Mouse (Mus musculus): ENCODE results near the gene Krtap5-3. TPM values are rescaled to one million over a fixed set of nuclear protein-coding genes. Genes with fewer than 3 reads are reported as not detected.
"Not testable (repeated sequence)": the region's sequence is repeated elsewhere in the genome, so short reads cannot be mapped to it uniquely, and the experiment has no call there.

Krtap5-3 gene
- polyA plus RNA-seq, 1 experiment from 2014 or later: not detected

GRCm38 (mm10) chr7:142181021-142181420, 20.1 kb upstream of the Krtap5-3 start:
- Histone ChIP-seq H3K9ac (replicated peaks; ENCODE audit: low read depth, low read length) (no peak overlapping the region), H3K9me3 (ENCODE audit: control insufficient read depth, low read depth, low read length) (no peaks in the 10 kb centered on the region), H3K27me3 (ENCODE audit: control insufficient read depth, insufficient read depth, low read length) (no peaks in the 10 kb centered on the region), H3K4me3 (ENCODE audit: low read depth, low read length) (no peak overlapping the region), H3K4me2 (replicated peaks; ENCODE audit: low read depth, low read length) (no peak overlapping the region), H3K36me3 (ENCODE audit: control insufficient read depth, insufficient read depth, low read length) (no peaks in the 10 kb centered on the region), H3K4me1 (ENCODE audit: control insufficient read depth, insufficient read depth, low read length) (no peaks in the 10 kb centered on the region), H3K27ac (ENCODE audit: low read length) (no peak overlapping the region)
- 38% methylated on average over 1 of the region's 1 CpGs for WGBS
- no peak for ATAC-seq (ENCODE audit: insufficient number of reproducible peaks, insufficient read depth, low FRiP score, low read depth)

- Histone ChIP-seq H3K27ac (ENCODE audit: low read length) (no peak overlapping the region), H3K9me3 (ENCODE audit: control insufficient read depth, low read depth, low read length) (no peaks in the 10 kb centered on the region), H3K9ac (replicated peaks; ENCODE audit: low read depth, low read length) (no peak overlapping the region), H3K27me3 (ENCODE audit: control insufficient read depth, insufficient read depth, low read length) (no peaks in the 10 kb centered on the region), H3K4me2 (replicated peaks; ENCODE audit: low read depth, low read length) (no peak overlapping the region), H3K36me3 (ENCODE audit: control insufficient read depth, insufficient read depth, low read length) (no peaks in the 10 kb centered on the region), H3K4me1 (ENCODE audit: control insufficient read depth, insufficient read depth, low read length) (no peaks in the 10 kb centered on the region), H3K4me3 (ENCODE audit: low read depth, low read length) (no peak overlapping the region)
- no peak for ATAC-seq (ENCODE audit: insufficient number of reproducible peaks, insufficient read depth, low FRiP score, low read depth)
- WGBS: 73% methylated on average over 2 of the region's 2 CpGs
Measured at GRCm38 (mm10) chr7:142188156-142188555, 13.0 kb upstream of the Krtap5-3 start.

GRCm38 (mm10) chr7:142190289-142190688, 10.9 kb upstream of the Krtap5-3 start, which contains the start of gene Gm10153:
Gene Gm10153, minus strand, starts transcription at chr7:142190389.
- no peak within 1 kb of the TSS for H3K27ac ChIP-seq (ENCODE audit: low read length)
- WGBS: 44% methylated on average over 2 of the region's 2 CpGs
- no peaks in the 10 kb centered on the region for H3K36me3 ChIP-seq (ENCODE audit: control insufficient read depth, insufficient read depth, low read length)
- no peak within 1 kb of the TSS for H3K4me3 ChIP-seq (ENCODE audit: low read depth, low read length)
- H3K4me2 ChIP-seq (replicated peaks; ENCODE audit: low read depth, low read length): no peak within 1 kb of the TSS
- no peak within 1 kb of the TSS for H3K9ac ChIP-seq (replicated peaks; ENCODE audit: low read depth, low read length)
- ATAC-seq (ENCODE audit: insufficient number of reproducible peaks, insufficient read depth, low FRiP score, low read depth): no peak
- H3K27me3 ChIP-seq (ENCODE audit: control insufficient read depth, insufficient read depth, low read length): no peaks in the 10 kb centered on the region
- H3K9me3 ChIP-seq (ENCODE audit: control insufficient read depth, low read depth, low read length): peaks cover 2% of the 10 kb centered on the region; the same call in 1 of the 2 replicates
- H3K4me1 ChIP-seq (ENCODE audit: control insufficient read depth, insufficient read depth, low read length): no peaks in the 10 kb centered on the region

DNA sequence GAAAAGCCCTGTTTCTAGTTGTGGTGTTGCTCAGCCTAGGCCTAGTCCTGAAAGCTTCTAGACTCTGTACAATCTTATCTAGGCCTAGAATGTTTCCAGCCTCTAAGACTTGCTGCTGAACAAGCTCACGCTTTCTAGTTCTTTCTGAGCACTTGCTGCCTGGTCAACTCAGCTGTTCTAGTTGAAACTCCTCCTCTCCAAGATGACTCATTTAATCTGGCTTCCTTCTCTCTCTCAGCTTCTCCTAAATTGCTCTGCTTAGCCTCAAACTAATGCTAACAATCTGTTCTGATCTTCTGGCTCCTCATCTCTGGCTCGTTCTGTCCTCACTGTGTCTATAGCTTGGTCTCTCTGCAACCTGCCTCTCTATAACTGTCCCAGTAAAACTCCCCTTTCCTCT, 2.4 kb upstream of the Krtap5-3 start:
- Histone ChIP-seq H3K36me3 (ENCODE audit: control insufficient read depth, insufficient read depth, low read length) (no peaks in the 10 kb centered on the region), H3K4me3 (ENCODE audit: low read depth, low read length) (no peak overlapping the region), H3K27me3 (ENCODE audit: control insufficient read depth, insufficient read depth, low read length) (no peaks in the 10 kb centered on the region), H3K4me2 (replicated peaks; ENCODE audit: low read depth, low read length) (no peak overlapping the region), H3K9ac (replicated peaks; ENCODE audit: low read depth, low read length) (no peak overlapping the region), H3K4me1 (ENCODE audit: control insufficient read depth, insufficient read depth, low read length) (no peaks in the 10 kb centered on the region), H3K27ac (ENCODE audit: low read length) (no peak overlapping the region), H3K9me3 (ENCODE audit: control insufficient read depth, low read depth, low read length) (peaks cover 2% of the 10 kb centered on the region; the same call in 1 of the 2 replicates)
- no peak for ATAC-seq (ENCODE audit: insufficient number of reproducible peaks, insufficient read depth, low FRiP score, low read depth)
- WGBS: 83% methylated on average over 2 of the region's 2 CpGs

- ATAC-seq (ENCODE audit: insufficient number of reproducible peaks, insufficient read depth, low FRiP score, low read depth): no peak
- no peaks in the 10 kb centered on the region for H3K36me3 ChIP-seq (ENCODE audit: control insufficient read depth, insufficient read depth, low read length)
Measured at GRCm38 (mm10) chr7:142205488-142205887, 4.3 kb downstream of the Krtap5-3 start.

GRCm38 (mm10) chr7:142206891-142207290, 5.7 kb downstream of the Krtap5-3 start:
- not testable (repeated sequence) for H3K4me2 ChIP-seq (replicated peaks; ENCODE audit: low read depth, low read length); H3K4me1 ChIP-seq (ENCODE audit: control insufficient read depth, insufficient read depth, low read length); H3K36me3 ChIP-seq (ENCODE audit: control insufficient read depth, insufficient read depth, low read length); H3K9ac ChIP-seq (replicated peaks; ENCODE audit: low read depth, low read length); ATAC-seq (ENCODE audit: insufficient number of reproducible peaks, insufficient read depth, low FRiP score, low read depth); H3K9me3 ChIP-seq (ENCODE audit: control insufficient read depth, low read depth, low read length); H3K27me3 ChIP-seq (ENCODE audit: control insufficient read depth, insufficient read depth, low read length); H3K27ac ChIP-seq (ENCODE audit: low read length); H3K4me3 ChIP-seq (ENCODE audit: low read depth, low read length)
- 82% methylated on average over 5 of the region's 5 CpGs for WGBS

More at GRCm38 (mm10) chr7:142205488-142205887, 4.3 kb downstream of the Krtap5-3 start:
- Histone ChIP-seq H3K9ac (replicated peaks; ENCODE audit: low read depth, low read length) (no peak overlapping the region), H3K4me2 (replicated peaks; ENCODE audit: low read depth, low read length) (no peak overlapping the region), H3K4me1 (ENCODE audit: control insufficient read depth, insufficient read depth, low read length) (no peaks in the 10 kb centered on the region), H3K27me3 (ENCODE audit: control insufficient read depth, insufficient read depth, low read length) (no peaks in the 10 kb centered on the region), H3K27ac (ENCODE audit: low read length) (no peak overlapping the region), H3K9me3 (ENCODE audit: control insufficient read depth, low read depth, low read length) (no peaks in the 10 kb centered on the region), H3K4me3 (ENCODE audit: low read depth, low read length) (no peak overlapping the region)

DNA sequence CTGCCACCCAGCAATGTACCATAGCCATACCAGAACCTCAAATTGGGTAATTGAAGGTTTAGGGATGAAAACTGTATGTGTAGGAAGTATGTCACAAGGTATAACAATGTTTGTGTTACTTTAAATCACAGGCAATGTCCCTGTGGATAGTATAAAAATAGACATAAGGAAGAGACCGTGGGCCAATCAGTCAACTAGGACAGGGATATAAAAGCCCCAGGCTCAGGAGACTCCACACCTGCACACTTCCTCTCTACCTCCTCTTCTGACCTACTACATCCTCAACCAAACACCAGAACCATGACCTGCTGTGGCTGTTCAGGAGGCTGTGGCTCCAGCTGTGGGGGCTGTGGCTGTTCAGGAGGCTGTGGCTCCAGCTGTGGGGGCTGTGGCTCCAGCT, 10.4 kb downstream of the Krtap5-3 start, which contains the start of gene Gm7579:
Gm7579 (plus strand) TSS at position 301 of the 400 bp plus-strand sequence.
- no peak for ATAC-seq (ENCODE audit: insufficient number of reproducible peaks, insufficient read depth, low FRiP score, low read depth)
- Histone ChIP-seq H3K4me1 (ENCODE audit: control insufficient read depth, insufficient read depth, low read length) (no peaks in the 10 kb centered on the region), H3K27me3 (ENCODE audit: control insufficient read depth, insufficient read depth, low read length) (no peaks in the 10 kb centered on the region), H3K4me3 (ENCODE audit: low read depth, low read length) (no peak within 1 kb of the TSS), H3K36me3 (ENCODE audit: control insufficient read depth, insufficient read depth, low read length) (no peaks in the 10 kb centered on the region), H3K9me3 (ENCODE audit: control insufficient read depth, low read depth, low read length) (no peaks in the 10 kb centered on the region), H3K27ac (ENCODE audit: low read length) (no peak within 1 kb of the TSS), H3K4me2 (replicated peaks; ENCODE audit: low read depth, low read length) (no peak within 1 kb of the TSS), H3K9ac (replicated peaks; ENCODE audit: low read depth, low read length) (no peak within 1 kb of the TSS)
- 71% methylated on average over 1 of the region's 1 CpGs for WGBS

GRCm38 (mm10) chr7:142212136-142212535, 11.0 kb downstream of the Krtap5-3 start:
- ATAC-seq (ENCODE audit: insufficient number of reproducible peaks, insufficient read depth, low FRiP score, low read depth); H3K27me3 ChIP-seq (ENCODE audit: control insufficient read depth, insufficient read depth, low read length); H3K9ac ChIP-seq (replicated peaks; ENCODE audit: low read depth, low read length); H3K4me2 ChIP-seq (replicated peaks; ENCODE audit: low read depth, low read length); H3K36me3 ChIP-seq (ENCODE audit: control insufficient read depth, insufficient read depth, low read length); H3K9me3 ChIP-seq (ENCODE audit: control insufficient read depth, low read depth, low read length); H3K4me3 ChIP-seq (ENCODE audit: low read depth, low read length); H3K4me1 ChIP-seq (ENCODE audit: control insufficient read depth, insufficient read depth, low read length); H3K27ac ChIP-seq (ENCODE audit: low read length): not testable (repeated sequence)
- 46% methylated on average over 1 of the region's 1 CpGs for WGBS

DNA sequence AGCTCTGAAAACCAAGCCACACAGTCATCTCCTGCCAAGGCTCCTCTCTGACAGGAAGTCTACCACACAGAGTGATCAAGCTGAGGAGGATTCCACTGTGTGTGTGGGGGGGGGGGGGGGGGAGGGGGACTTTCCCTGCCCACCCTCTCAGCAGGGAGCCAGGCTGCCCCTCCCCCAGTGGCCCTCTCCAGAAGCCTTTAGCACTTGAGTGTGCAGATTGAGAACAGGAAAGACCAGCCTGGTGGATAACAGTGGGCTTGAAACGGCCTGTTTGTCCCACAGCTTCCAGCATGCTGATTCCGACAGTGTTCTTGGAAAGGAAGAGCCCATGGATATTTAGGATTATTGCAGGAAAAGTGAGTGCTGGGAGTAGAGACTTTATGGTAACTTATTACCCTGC, 23.4 kb downstream of the Krtap5-3 start:
- H3K4me1 ChIP-seq (ENCODE audit: control insufficient read depth, insufficient read depth, low read length): no peaks in the 10 kb centered on the region
- H3K9ac ChIP-seq (replicated peaks; ENCODE audit: low read depth, low read length): no peak overlapping the region
- no peaks in the 10 kb centered on the region for H3K36me3 ChIP-seq (ENCODE audit: control insufficient read depth, insufficient read depth, low read length)
- ATAC-seq (ENCODE audit: insufficient number of reproducible peaks, insufficient read depth, low FRiP score, low read depth): no peak
- no peak overlapping the region for H3K4me2 ChIP-seq (replicated peaks; ENCODE audit: low read depth, low read length)
- H3K4me3 ChIP-seq (ENCODE audit: low read depth, low read length): no peak overlapping the region
- WGBS: 24% methylated on average over 2 of the region's 2 CpGs
- H3K9me3 ChIP-seq (ENCODE audit: control insufficient read depth, low read depth, low read length): no peaks in the 10 kb centered on the region
- no peak overlapping the region for H3K27ac ChIP-seq (ENCODE audit: low read length)
- H3K27me3 ChIP-seq (ENCODE audit: control insufficient read depth, insufficient read depth, low read length): no peaks in the 10 kb centered on the region

Data from stomach, embryonic 14.5 days (tissue).